Mouse (Mus musculus) layer of hippocampus, adult 11-12 months (tissue): ENCODE measurements at regions not wholly inside any gene's neighbourhood (a gene's known extent, or its start where the extent isn't known, plus 50 kb on each side); places are given as distances from the start of the nearest gene placed in this dataset.

ENCODE experiments used
- DNase-seq: peaks from one replicate; pipeline ENCODE4 v3.0.0; 2022; ENCODE audit warnings: low spot score

DNA sequence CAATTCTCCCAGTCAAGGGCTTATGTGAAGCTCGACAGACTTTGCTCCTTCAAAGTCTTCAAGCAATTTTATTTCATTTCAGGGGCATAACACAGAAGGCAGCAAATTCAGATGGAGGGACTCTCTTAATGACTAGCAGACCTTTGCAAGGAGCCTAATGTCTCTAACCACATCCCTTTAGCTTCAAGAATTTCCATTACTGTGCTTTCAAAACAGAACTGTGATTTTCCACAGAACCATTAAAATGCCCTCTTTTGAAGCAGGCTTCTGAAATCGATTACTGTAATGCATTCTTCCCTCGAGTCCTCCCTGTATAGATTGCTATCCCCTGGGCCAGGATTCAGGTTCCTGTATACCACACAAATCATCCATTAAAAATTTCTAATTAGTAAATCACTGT is 80.9 kb upstream of the Tac1 start:
- DNase-seq: no peak

DNA sequence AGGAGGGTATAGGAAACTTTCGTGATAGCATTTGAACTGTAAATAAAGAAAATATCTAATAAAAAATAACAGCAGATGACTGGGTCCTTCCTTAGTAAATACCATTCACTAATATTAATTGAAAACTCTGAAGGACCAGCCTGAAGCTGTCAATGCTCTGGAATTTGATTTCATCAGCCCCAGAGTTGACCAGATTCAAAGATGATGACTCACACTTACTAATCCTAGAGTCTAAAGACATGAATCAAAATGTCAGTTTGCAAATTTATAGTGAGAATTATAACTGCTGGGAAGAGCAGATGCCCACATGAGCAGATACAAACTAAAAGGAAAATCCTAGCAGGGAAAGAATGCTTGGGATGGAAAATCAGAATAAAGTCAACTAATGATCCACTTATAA is 77.8 kb upstream of the Tac1 start:
- DNase-seq: no peak

DNA sequence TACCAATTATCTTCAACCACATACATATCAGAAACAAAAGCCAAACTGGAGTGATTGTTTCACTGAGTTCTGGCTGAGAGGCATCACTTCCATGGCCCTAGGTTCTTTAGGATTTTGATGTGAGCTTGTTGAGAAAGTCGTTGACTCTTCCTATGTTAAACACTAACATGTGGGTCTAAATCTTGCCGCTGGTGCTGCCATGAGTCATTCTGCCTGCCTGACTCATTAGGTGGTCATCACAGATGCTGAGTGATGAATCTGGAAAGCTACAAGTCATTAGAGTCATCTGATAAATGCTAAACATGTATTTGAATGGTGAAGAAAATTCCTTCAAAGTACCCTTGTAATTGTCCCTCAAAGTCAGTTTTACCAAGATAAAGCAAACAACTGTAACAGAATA is 60.4 kb upstream of the Tac1 start:
- DNase-seq: no peak

DNA sequence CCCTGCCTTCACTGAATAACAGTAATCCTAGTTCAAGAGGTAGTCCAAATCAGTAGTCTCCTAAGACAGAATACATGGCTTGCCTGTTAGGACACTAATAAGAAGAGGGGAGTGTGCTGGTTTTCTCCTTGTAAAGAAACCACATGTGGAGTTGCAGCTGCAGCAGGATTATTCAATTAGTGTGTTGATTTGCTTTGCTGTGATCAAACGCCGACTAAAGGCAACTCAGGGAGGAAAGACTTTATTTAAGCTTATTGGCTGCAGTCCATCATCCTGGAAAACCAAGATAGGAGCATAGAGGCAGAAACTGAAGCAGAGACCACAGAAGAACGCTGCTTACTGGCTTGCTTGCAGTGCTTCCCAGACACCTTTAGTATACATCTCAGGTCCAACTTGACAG is 57.9 kb upstream of the Tac1 start:
- DNase-seq: no peak
